Mouse (Mus musculus): ENCODE results near the gene Olfr594. TPM values are rescaled to one million over a fixed set of nuclear protein-coding genes. Genes with fewer than 3 reads are reported as not detected.
"Not testable (repeated sequence)": the region's sequence is repeated elsewhere in the genome, so short reads cannot be mapped to it uniquely, and the experiment has no call there.

The Olfr594 gene
- polyA plus RNA-seq (2012; rRNA removed): not detected in 2 replicates

GRCm38 (mm10) chr7:103216696-103217095 lies at the start of gene Olfr594:
Olfr594 (plus strand) TSS chr7:103216996.
- no peak for DNase-seq (ENCODE audit: low read depth)

DNA sequence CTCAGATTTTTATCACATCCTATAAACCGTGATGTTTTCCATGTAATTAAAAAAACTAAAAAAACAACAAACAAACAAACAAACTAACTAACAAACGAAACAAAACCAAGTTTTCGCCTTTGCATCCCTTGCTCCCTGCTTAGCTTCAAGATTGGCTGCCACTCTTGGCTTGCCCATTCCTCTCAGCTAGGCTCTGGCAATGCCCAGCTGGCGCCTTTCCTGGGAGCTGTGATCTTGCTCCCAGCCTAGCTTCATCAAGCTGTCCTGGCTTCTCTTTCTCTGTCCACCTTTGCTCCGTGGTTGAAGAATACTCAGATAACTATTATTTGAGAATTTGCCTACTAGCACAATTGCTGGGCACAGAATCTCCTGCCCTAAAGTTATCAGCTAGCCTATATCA lies 47.1 kb upstream of the Olfr594 start:
- no peak for DNase-seq (ENCODE audit: low read depth)

- no peak for DNase-seq (ENCODE audit: low read depth)
Measured at GRCm38 (mm10) chr7:103178240-103178639, 38.6 kb upstream of the Olfr594 start, which contains the start of gene Olfr591. Olfr591 (minus strand) TSS chr7:103178340.

DNA sequence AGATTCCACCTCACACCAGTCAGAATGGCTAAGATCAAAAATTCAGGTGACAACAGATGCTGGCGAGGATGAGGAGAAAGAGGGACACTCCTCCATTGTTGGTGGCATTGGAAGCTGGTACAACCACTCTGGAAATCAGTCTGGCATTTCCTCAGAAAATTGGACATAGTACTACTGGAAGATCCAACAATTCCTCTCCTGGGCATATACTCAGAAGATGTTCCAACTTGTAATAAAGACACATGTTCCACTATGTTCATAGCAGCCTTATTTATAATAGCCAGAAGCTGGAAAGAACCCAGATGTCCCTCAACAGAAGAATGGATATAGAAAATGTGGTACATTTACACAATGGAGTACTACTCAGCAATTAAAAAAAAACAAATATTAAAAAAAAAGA lies 32.3 kb upstream of the Olfr594 start, which contains the start of gene Olfr592:
Gene Olfr592 (plus strand): TSS at position 301 of the 400 bp plus-strand sequence.
- not testable (repeated sequence) for DNase-seq (ENCODE audit: low read depth)

DNA sequence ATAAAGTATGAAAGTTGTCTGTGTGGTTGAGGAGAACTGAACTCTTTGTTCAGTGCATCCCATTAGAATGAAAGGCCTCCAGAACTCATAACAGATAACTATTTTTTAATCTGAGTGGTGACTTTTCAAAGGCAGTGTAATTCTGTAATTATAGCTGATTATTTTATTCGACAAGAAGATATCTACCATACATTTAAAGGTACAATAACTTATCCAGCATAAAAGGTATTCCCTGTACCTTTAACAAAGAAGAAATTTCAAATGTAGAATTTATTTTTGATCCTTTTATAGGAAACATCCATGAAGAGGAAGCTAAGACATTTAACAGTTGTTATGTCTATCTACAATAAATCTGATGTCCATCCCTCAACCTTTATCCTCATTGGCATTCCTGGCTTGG lies 5.2 kb upstream of the Olfr594 start, which contains the start of gene Olfr593:
Gene Olfr593 (plus strand): TSS at position 301 of the 400 bp plus-strand sequence.
- DNase-seq (ENCODE audit: low read depth): no peak

DNA sequence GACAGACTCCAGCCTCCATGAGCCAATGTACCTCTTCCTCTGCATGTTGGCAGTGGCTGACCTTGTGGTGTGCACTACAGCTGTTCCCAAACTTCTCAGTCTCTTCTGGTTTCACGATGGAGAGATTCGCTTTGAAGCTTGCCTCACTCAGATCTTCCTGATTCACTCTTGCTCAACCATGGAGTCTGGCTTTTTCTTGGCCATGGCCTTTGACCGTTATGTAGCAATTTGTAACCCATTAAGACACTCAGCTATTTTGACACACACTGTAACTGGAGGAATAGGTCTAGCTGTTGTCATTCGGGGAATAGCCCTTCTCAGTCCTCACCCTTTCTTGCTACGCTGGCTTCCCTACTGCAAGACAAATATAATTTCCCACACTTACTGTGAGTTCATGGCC lies 4.7 kb upstream of the Olfr594 start:
- not testable (repeated sequence) for DNase-seq (ENCODE audit: low read depth)

DNA sequence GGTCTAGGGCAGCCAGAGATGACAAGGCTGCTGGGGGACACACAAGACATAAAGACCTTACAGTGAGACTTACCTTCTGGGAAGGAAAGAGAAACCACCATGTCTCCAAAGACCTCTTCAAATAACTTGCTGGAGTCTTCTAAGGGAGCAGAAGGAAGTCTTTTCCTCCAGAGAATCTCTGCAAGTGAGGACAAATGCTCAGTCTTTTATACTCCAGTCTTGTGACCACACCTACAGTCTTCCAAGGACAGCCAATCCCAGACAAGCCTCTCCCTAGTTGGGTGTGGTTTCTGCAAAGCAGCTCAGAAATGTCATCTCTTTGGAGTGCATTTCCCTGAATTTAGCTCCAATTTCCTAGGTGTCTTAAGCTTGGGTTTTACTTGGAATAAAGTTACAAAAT lies 35.6 kb downstream of the Olfr594 start, which contains the start of gene Usp17ld:
Gene Usp17ld (minus strand): TSS at position 101 of the 400 bp plus-strand sequence.
- not testable (repeated sequence) for DNase-seq (ENCODE audit: low read depth)

Other genes starting within 250 kb of the Olfr594 start
- gene Olfr577, start 241.1 kb upstream of the Olfr594 start, polyA plus RNA-seq (2012; rRNA removed): not detected in 2 replicates
- gene Olfr578, start 227.7 kb upstream of the Olfr594 start, polyA plus RNA-seq (2012; rRNA removed): not detected in 2 replicates
- not detected in 2 replicates for gene Olfr582, start 179.0 kb upstream of the Olfr594 start, polyA plus RNA-seq (2012; rRNA removed)
- gene Olfr583, start 165.7 kb upstream of the Olfr594 start, polyA plus RNA-seq (2012; rRNA removed): not detected in 2 replicates
- gene Olfr584, start 135.1 kb upstream of the Olfr594 start, polyA plus RNA-seq (2012; rRNA removed): not detected in 2 replicates
- gene Olfr585, start 119.3 kb upstream of the Olfr594 start, polyA plus RNA-seq (2012; rRNA removed): not detected in 2 replicates
- gene Olfr586, start 91.4 kb upstream of the Olfr594 start, polyA plus RNA-seq (2012; rRNA removed): not detected in 2 replicates
- not detected in 2 replicates for gene Olfr588-ps1, start 76.1 kb upstream of the Olfr594 start, polyA plus RNA-seq (2012; rRNA removed)
- not detected in 2 replicates for gene Olfr589, start 60.6 kb upstream of the Olfr594 start, polyA plus RNA-seq (2012; rRNA removed)
- not detected in 2 replicates for gene Olfr591, start 38.7 kb upstream of the Olfr594 start, polyA plus RNA-seq (2012; rRNA removed)
- gene Olfr592, start 32.2 kb upstream of the Olfr594 start, polyA plus RNA-seq (2012; rRNA removed): not detected in 2 replicates
- not detected in 2 replicates for gene Olfr593, start 5.1 kb upstream of the Olfr594 start, polyA plus RNA-seq (2012; rRNA removed)
- not detected in 2 replicates for gene Usp17ld, start 35.5 kb downstream of the Olfr594 start, polyA plus RNA-seq (2012; rRNA removed)
- gene Olfr596, start 88.7 kb downstream of the Olfr594 start, polyA plus RNA-seq (2012; rRNA removed): not detected in 2 replicates
- not detected in 2 replicates for gene Olfr597, start 99.3 kb downstream of the Olfr594 start, polyA plus RNA-seq (2012; rRNA removed)
- gene Olfr598, start 106.6 kb downstream of the Olfr594 start, polyA plus RNA-seq (2012; rRNA removed): not detected in 2 replicates
- not detected in 2 replicates for gene Olfr599, start 118.9 kb downstream of the Olfr594 start, polyA plus RNA-seq (2012; rRNA removed)
- gene Olfr600, start 132.7 kb downstream of the Olfr594 start, polyA plus RNA-seq (2012; rRNA removed): not detected in 2 replicates
- not detected in 2 replicates for gene Olfr601, start 145.7 kb downstream of the Olfr594 start, polyA plus RNA-seq (2012; rRNA removed)
- gene Olfr603, start 169.2 kb downstream of the Olfr594 start, polyA plus RNA-seq (2012; rRNA removed): not detected in 2 replicates
- gene Usp17lc, start 198.1 kb downstream of the Olfr594 start, polyA plus RNA-seq (2012; rRNA removed): not detected in 2 replicates
- not detected in 2 replicates for gene Olfr605, start 228.4 kb downstream of the Olfr594 start, polyA plus RNA-seq (2012; rRNA removed)
- not detected in 2 replicates for gene Olfr606, start 232.1 kb downstream of the Olfr594 start, polyA plus RNA-seq (2012; rRNA removed)
- gene Olfr607, start 247.2 kb downstream of the Olfr594 start, polyA plus RNA-seq (2012; rRNA removed): not detected in 2 replicates

Data from gonadal fat pad, adult 2 months (tissue).